Mouse (Mus musculus) spleen, adult 2 months (tissue): Measurements from ENCODE around the gene Plin5.

Source experiments
- CTCF ChIP-seq: fragments of 200-500 bp; IDR thresholded peaks from 2 replicates; pipeline ENCODE4 v1.5.1; 2011; ENCODE audit warnings: mild to moderate bottlenecking, inconsistent platforms; ENCODE audit not compliant: insufficient read depth, insufficient read length, insufficient replicate concordance; ENCODE audit errors: extremely low read depth
- POLR2A ChIP-seq: fragments of 200-500 bp; IDR thresholded peaks from 2 replicates; pipeline ENCODE4 v1.6.1; 2011; ENCODE audit warnings: low read depth, low read length, inconsistent platforms

DNA sequence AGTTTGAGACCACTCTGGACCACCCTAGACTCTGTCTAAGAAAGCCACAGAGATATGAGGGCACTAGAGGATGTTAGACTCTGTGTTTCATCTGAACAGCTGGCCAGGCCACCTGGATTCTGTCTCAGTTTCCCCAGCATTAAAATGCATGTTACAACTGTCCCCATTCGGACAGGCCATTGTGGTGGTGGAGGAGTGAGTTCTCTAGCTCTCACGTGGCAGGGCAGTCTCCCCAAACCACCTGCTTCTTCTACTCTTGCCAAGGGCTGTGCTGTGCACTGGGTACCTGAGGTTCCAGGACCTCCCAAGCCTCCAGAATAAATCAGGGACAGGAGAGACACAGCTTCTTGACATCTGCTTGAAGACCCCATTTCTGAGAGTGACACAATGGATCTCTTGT lies 32.5 kb upstream of the Plin5 start:
- TF ChIP-seq CTCF (no peak), POLR2A (no peak)
